Mouse (Mus musculus): ENCODE measurements around the gene Rps21.
"Not testable (repeated sequence)": the region's sequence is repeated elsewhere in the genome, so short reads cannot be mapped to it uniquely, and the experiment has no call there.

Rps21 gene

GRCm38 (mm10) chr2:180258951-180259484, 1.8 kb downstream of the Rps21 start:
- in situ Hi-C loops (cut with MboI, MseI): not testable (repeated sequence)

GRCm38 (mm10) chr2:180259826-180260609, 2.8 kb downstream of the Rps21 start:
- in situ Hi-C loops (cut with MboI, MseI): not testable (repeated sequence)

DNA sequence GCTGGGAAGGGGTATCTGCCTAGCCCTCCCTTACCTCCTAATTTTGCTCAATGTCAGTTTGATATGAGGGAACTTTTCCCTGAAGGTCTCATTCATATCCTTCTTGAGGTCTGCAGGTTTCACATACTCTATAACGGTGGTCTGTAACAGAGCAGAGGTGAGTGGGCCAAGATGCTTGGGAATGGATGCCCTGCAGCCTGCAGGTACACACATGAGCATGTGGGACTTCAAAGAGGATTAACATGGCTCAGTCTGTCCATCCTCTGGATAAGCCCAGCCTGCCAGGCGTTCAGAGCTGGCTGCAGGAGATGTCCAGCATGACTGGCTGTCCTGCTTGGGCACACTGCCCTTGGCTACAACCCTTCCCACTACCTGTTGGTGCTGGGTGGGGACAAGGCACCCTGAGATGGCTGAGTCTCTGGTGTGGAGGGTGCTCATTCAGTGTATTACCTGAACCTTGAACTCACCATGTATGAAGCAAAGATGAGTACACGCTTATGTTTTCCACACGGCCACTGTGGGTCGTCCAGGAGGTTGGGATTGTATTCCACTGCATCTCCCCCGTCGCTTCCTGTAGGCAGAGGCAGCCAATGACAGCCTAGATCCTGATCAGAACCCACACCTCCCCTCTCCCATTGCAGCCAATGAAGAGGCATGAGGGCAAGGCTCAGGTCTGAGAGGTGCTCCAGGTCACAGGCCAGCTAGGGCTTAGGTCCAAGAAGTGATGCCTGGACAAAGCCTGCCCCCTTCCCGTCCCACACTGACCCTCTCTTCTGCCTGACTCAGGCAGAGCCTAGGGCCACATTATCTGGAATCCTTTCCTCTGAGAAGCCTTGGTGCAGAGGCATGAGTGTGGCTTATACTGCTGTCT, 3.7 kb downstream of the Rps21 start:
- in situ Hi-C loops (cut with MboI, MseI): no loop called here

DNA sequence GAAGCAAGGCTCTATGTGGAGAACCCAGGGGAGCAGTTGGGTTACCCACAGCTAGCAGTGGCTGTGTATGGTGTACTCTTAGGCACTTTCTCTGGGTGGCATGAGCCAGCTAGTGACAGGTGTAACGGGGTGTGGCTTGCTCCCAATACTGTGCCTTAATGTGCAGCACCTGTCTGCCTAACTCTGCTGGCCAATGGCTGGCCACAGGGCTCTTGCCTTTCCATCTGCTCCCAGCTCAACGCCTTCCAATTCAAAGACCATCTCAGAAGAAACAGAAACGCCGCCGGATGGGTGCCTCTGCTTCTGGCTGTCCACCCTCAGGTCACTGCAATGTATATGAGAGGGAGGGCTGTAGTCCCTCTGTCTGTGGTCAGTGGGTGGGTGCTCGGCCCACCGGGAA, 4.7 kb downstream of the Rps21 start:
- in situ Hi-C loops (cut with MboI, MseI): no loop called here

GRCm38 (mm10) chr2:180262441-180262840, 5.3 kb downstream of the Rps21 start:
- in situ Hi-C loops (cut with MboI, MseI): no loop called here

DNA sequence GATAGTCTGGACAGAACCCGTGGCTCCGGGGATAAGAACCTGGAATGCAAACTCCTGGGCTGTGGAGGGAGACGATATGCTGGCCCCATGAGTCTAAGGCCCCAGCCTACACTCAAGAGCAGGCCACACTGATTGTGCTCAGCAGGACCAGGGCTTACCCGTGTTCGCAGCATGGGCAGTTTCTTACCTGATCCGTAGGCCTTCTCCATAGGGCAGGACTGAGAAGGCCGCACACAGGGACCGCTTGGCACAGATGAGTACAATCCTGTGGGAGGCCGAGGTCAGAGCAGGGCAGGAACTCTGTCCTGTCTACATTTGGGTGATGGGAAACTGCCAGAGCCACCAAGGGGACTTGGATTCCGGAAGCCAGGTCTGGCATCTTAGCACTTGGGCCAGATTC, 5.7 kb downstream of the Rps21 start:
- in situ Hi-C loops (cut with MboI, MseI): no loop called here

DNA sequence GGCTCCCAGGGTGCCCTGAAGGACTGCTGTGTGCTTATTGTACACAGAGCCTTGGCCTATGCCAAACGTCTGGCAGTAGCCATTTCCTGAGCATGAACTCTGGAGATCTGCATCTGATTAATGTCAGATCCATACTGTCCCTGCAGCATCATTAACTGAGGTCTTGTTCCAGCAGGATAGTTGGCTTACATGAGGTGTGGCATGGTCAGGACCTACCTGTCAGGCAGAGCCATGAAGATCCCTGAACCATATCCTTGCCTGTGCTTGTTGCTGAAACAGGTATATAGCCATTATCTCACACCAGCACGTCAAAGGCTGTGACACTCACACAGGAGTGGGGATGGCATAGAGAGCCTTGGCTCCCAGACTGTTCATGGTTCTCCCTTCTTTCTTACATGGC, 10.8 kb downstream of the Rps21 start:
- in situ Hi-C loops (cut with MboI, MseI): no loop called here

DNA sequence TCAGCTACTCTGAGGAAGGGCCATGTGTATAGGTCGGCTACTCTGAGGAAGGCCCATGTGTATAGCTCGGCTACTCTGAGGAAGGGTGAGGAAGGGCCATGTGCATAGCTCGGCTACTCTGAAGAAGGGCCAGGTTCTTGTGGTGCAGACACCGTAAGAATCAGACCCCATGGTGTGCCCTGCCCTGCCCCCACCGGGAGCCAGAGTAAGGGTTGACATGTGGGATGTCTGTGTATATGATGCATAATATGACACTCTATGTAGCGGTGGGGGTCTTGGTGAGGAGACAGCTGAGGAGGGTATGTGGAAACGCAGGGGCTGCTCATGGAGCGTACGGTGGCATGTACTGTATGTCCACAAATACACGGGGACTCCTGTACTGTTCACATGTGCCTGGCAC, 12.2 kb downstream of the Rps21 start:
- in situ Hi-C loops (cut with MboI, MseI): no loop called here

GRCm38 (mm10) chr2:180270537-180271255, 13.5 kb downstream of the Rps21 start:
- in situ Hi-C loops (cut with MboI, MseI): loop anchor here (5.0 kb wide), 1 partner anchor 172 kb away; no protein-coding TSS in a partner anchor

- in situ Hi-C loops (cut with MboI, MseI): loop anchor here (5.0 kb wide), 1 partner anchor 170 kb away; no protein-coding TSS in a partner anchor
Measured at GRCm38 (mm10) chr2:180271804-180272395, 14.7 kb downstream of the Rps21 start.

- in situ Hi-C loops (cut with MboI, MseI): loop anchor here (5.0 kb wide), 1 partner anchor 169 kb away; no protein-coding TSS in a partner anchor
Measured at GRCm38 (mm10) chr2:180272884-180273321, 15.7 kb downstream of the Rps21 start.

GRCm38 (mm10) chr2:180273394-180274244, 16.4 kb downstream of the Rps21 start, which contains the start of gene Cables2:
Cables2 (minus strand) TSS chr2:180273496.
- in situ Hi-C loops (cut with MboI, MseI): loop anchor here (5.0 kb wide), 1 partner anchor 169 kb away; no protein-coding TSS in a partner anchor

DNA sequence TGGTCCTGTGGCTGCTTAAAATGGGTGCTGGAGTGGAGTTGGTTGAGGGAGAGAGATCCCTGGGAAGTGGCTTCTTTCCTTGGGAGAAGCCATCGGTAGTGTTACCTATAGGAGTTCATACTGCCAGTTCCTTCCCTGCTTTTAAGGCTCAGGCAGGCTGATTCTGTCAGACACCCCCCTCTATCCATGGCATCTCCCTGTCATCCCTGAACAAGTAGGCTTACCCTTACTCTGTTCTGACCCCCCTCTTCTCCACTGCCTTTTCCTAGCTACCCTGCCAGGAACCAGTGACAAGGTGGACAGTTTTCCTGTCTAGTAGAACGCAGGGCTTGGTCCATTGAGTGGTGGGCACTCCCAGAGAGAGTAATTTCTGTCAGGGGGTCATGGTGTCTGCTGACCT, 17.3 kb downstream of the Rps21 start:
- in situ Hi-C loops (cut with MboI, MseI): loop anchor here (5.0 kb wide), 1 partner anchor 168 kb away; no protein-coding TSS in a partner anchor

- in situ Hi-C loops (cut with MboI, MseI): loop anchor here (5.0 kb wide), 1 partner anchor 71 kb away; no protein-coding TSS in a partner anchor
Measured at GRCm38 (mm10) chr2:180275836-180276235, 18.7 kb downstream of the Rps21 start.

DNA sequence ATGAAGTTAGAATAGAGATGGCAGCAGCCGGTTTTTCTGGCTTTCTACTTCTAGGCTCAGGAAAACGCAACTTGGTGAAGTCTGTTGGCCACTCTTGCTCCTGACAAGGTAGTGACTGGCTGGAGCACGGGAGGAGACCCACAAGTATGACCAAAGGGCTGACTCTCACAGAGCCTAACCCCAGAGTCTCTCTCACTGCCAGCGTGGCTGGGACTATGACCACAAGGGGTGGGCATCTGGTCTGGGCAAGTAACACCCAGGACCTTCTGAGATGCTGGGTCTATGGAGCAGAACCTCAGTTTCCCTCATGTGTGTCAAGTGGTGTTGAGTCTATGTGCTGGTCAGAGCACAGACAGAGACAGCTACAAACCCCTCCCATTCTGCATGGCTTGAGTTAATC, 19.2 kb downstream of the Rps21 start:
- in situ Hi-C loops (cut with MboI, MseI): loop anchor here (5.0 kb wide), 1 partner anchor 71 kb away; no protein-coding TSS in a partner anchor

- in situ Hi-C loops (cut with MboI, MseI): loop anchor here (5.0 kb wide), 1 partner anchor 70 kb away; no protein-coding TSS in a partner anchor
Measured at GRCm38 (mm10) chr2:180276851-180277259, 19.7 kb downstream of the Rps21 start.

DNA sequence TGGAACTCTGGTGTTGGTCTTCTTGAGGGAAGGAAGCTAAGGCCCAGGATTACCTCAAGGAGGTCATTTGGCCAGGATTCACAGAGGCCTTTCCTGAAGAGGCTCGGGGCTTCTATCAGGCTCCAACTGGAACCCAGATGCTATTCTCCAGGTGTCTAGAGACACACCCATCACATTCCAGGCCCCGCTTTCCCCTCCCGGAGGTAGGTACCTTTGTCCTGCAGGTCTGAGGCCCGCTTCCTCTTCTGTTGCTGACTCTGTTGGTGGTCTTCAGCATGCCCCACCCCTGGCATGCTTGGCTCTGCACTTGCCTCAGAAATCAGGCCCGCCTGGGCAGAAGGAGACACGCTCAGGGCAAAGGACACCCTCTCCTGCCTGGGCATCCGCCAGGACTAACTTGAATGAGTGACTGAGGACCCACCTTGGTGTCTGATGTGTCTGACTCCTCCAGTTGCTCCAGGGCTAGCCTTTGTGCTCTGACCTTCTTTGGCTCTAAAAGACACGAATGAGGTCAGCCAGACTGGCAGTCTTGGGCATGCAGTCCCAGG, 20.7 kb downstream of the Rps21 start:
- in situ Hi-C loops (cut with MboI, MseI): loop anchor here (5.0 kb wide), 1 partner anchor 69 kb away; no protein-coding TSS in a partner anchor

DNA sequence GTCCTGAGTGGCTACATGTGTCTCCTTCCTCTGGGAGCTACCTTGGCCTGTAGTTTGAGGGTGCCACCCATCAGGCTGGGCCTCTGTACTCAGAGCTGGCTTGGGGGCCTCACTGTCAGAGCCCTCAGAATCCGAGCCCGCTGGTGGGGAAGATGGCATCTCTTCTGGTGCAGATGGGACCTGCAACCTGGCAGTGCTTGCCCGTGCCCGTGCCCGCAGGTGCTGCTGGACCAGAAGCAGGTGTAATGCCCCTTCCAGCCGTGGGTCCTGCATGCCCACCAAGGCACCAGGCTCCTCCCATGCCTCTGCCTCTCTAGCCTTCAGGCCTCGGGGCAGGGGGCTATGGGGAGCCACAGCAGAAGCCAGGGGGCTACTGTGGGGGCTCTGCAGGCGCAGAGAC, 22.1 kb downstream of the Rps21 start:
- in situ Hi-C loops (cut with MboI, MseI): loop anchor here (5.0 kb wide), 1 partner anchor 68 kb away; no protein-coding TSS in a partner anchor

DNA sequence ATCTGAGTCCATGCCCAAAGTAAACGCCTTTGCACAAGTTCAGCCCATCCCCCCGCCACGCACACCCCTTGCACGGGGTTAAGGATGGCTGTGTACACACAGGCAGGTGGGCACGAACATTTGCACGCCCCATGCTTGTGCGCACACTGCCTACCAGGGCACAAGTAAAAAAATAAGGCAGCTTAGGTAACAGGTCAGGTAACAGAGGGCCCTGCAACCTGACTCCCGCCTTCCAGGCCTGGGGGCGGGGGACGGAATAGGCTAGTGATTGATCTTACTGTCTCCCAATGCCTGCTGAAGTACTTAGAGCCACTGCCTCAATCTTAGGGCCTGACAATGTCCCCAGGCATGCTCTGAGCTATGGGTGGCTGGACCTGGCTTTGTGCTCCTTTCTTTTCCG, 31.8 kb downstream of the Rps21 start:
- in situ Hi-C loops (cut with MboI, MseI): loop anchor here (5.0 kb wide), 1 partner anchor 38 kb away; no protein-coding TSS in a partner anchor

All from T-helper 2 cell (primary cell).